Mouse (Mus musculus): ENCODE measurements around the gene Stk25.

DNA sequence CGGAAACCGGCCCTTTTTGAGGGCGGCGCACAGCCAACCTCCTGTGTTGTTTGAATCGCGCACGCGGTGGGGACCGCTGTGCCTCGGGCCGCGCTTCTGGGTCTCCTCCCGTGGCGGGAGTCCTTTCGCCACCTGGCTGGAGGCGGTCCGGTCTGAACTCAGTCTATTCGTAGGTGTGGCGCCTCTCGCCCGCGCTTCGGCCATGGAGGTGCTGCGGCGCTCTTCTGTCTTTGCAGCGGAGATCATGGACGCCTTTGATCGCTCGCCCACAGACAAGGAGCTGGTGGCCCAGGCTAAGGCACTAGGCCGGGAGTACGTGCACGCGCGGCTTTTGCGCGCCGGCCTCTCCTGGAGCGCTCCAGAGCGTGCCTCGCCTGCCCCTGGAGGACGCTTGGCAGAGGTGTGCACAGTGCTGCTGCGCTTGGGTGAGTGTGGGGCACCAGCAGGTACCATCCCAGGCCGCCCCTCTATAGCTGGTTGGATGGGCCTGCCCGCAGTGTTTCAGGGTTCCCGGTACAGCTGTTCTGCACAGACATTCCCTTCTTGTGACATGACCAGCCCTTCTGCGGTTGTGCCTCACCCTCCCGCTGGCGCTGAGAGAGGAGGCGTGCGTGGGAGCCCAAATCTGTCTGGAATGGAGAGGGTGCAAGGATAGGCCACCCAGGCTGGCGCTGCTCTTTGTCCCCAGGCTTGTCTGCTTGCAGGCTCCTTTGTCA, 27.9 kb upstream of the Stk25 start:
- TF ChIP-seq CTCF (IDR thresholded peaks at IDR 0.05; ENCODE audit: low read depth, low read length) (peak; percentile 17), POLR2A (IDR thresholded peaks at IDR 0.05; ENCODE audit: insufficient read depth, low read length) (no peak)
